Comparison of ENCODE assay signal across 8 mouse cellular contexts in the genomic region with DNA sequence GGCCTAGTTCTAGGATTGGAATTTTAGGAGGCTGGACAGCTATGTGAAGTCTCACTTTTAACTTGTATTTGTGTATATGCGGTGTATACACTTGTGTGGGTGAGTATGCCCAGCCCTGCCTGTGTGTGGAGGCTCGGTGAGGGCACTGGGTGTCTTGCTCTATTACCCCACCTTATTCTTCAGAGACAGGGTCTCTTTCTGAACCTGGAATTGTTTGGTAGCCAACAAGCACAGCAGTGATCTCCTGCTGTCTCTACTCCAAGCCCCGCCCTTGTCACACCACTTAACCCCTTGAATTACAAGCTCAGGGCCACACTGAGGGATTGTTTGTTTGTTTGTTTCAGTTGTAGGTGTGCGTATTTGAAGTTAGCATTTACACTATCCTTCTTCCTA. TPM values are rescaled to one million over a fixed set of nuclear protein-coding genes. Genes with fewer than 3 reads are reported as not detected.
DNase-seq lines count a peak whose midpoint lies in the region; ATAC-seq and TF ChIP-seq lines count a peak whose summit lies in the region.

No protein-coding gene starts in this region.

- H3K4me3 ChIP-seq in liver, adult 2 months (ENCODE audit: insufficient read depth, low read depth, low read length) = peak overlapping the region; percentile 90
- peak overlapping the region; percentile 39 for H3K4me3 ChIP-seq in embryonic facial prominence, embryonic 12.5 days
- H3K4me3 ChIP-seq in intestine, embryonic 16.5 days (ENCODE audit: low read length) = peak overlapping the region; percentile 61
- H3K4me3 ChIP-seq in midbrain, embryonic 15.5 days = peak overlapping the region; percentile 42

- WGBS in liver, adult 2 months = 11% methylated on average over 4 of the region's 4 CpGs
- 53% methylated on average over 4 of the region's 4 CpGs for WGBS in embryonic facial prominence, embryonic 12.5 days
- 46% methylated on average over 4 of the region's 4 CpGs for WGBS in intestine, embryonic 16.5 days
- 67% methylated on average over 4 of the region's 4 CpGs for whole genome bisulfite sequencing in midbrain, embryonic 15.5 days

- peak overlapping the region; percentile 75 for H3K4me2 ChIP-seq in embryonic facial prominence, embryonic 12.5 days (replicated peaks)
- H3K4me2 ChIP-seq in intestine, embryonic 16.5 days (ENCODE audit: low read depth, low read length) = peak overlapping the region; percentile 83
- H3K4me2 ChIP-seq in midbrain, embryonic 15.5 days = peak overlapping the region; percentile 89

- H3K27ac ChIP-seq in liver, adult 2 months (replicated peaks; ENCODE audit: insufficient read depth, low read depth, low read length) = peak overlapping the region; percentile 92
- H3K27ac ChIP-seq in embryonic facial prominence, embryonic 12.5 days = no peak overlapping the region
- peak overlapping the region; percentile 92 for H3K27ac ChIP-seq in intestine, embryonic 16.5 days (ENCODE audit: low read length)
- no peak overlapping the region for H3K27ac ChIP-seq in midbrain, embryonic 15.5 days

- TF ChIP-seq CTCF in liver, adult 2 months (IDR thresholded peaks at IDR 0.05; ENCODE audit: low read depth, low read length) = no peak

- H3K4me1 ChIP-seq in liver, adult 2 months (ENCODE audit: control insufficient read depth, insufficient read depth, low read length) = peaks cover 6% of the 10 kb centered on the region
- peaks cover 15% of the 10 kb centered on the region; the same call in 1 of the 2 replicates for H3K4me1 ChIP-seq in embryonic facial prominence, embryonic 12.5 days
- H3K4me1 ChIP-seq in intestine, embryonic 16.5 days (ENCODE audit: control insufficient read depth, insufficient read depth, low read length) = peaks cover 8% of the 10 kb centered on the region
- peaks cover 18% of the 10 kb centered on the region for H3K4me1 ChIP-seq in midbrain, embryonic 15.5 days

- peak overlapping the region; percentile 91 for H3K9ac ChIP-seq in liver, adult 2 months (ENCODE audit: low read depth, low read length)
- H3K9ac ChIP-seq in embryonic facial prominence, embryonic 12.5 days = no peak overlapping the region
- H3K9ac ChIP-seq in intestine, embryonic 16.5 days (ENCODE audit: low read depth, low read length) = peak overlapping the region; percentile 86
- H3K9ac ChIP-seq in midbrain, embryonic 15.5 days = no peak overlapping the region

- no peak for ATAC-seq in embryonic facial prominence, embryonic 12.5 days (ENCODE audit: insufficient number of reproducible peaks, insufficient read depth, low FRiP score, low TSS enrichment)
- peak; percentile 31 for ATAC-seq in intestine, embryonic 16.5 days
- ATAC-seq in midbrain, embryonic 15.5 days (replicated peaks) = no peak

- H3K27me3 ChIP-seq in liver, adult 2 months (ENCODE audit: control insufficient read depth, insufficient read depth, low read length) = no peaks in the 10 kb centered on the region
- H3K27me3 ChIP-seq in embryonic facial prominence, embryonic 12.5 days = no peaks in the 10 kb centered on the region
- H3K27me3 ChIP-seq in intestine, embryonic 16.5 days (replicated peaks; ENCODE audit: control insufficient read depth, insufficient read depth, low read length) = no peaks in the 10 kb centered on the region
- H3K27me3 ChIP-seq in midbrain, embryonic 15.5 days (replicated peaks) = no peaks in the 10 kb centered on the region

- H3K79me2 ChIP-seq in liver, adult 2 months (ENCODE audit: control insufficient read depth, insufficient read depth, low read length) = peaks cover 4% of the 10 kb centered on the region; the same call in 1 of the 2 replicates

- no peak for TF ChIP-seq POLR2A in liver, adult 2 months (IDR thresholded peaks at IDR 0.05; ENCODE audit: extremely low read depth, insufficient read depth, low read length)

- H3K36me3 ChIP-seq in liver, adult 2 months (ENCODE audit: control insufficient read depth, insufficient read depth, low read length) = peaks cover 10% of the 10 kb centered on the region; the same call in 1 of the 2 replicates
- no peaks in the 10 kb centered on the region for H3K36me3 ChIP-seq in embryonic facial prominence, embryonic 12.5 days
- H3K36me3 ChIP-seq in intestine, embryonic 16.5 days (ENCODE audit: control insufficient read depth, insufficient read depth, low read length) = no peaks in the 10 kb centered on the region
- no peaks in the 10 kb centered on the region for H3K36me3 ChIP-seq in midbrain, embryonic 15.5 days (replicated peaks)

- H3K9me3 ChIP-seq in embryonic facial prominence, embryonic 12.5 days = no peaks in the 10 kb centered on the region
- no peaks in the 10 kb centered on the region for H3K9me3 ChIP-seq in intestine, embryonic 16.5 days (ENCODE audit: control insufficient read depth, low read length)
- no peaks in the 10 kb centered on the region for H3K9me3 ChIP-seq in midbrain, embryonic 15.5 days

- peak; percentile 61 for DNase-seq in liver, adult 2 months (ENCODE audit: extremely low read depth, low read depth, low spot score)
- DNase-seq in liver = no peak
- no peak for DNase-seq in right cerebral cortex, adult 2 months (ENCODE audit: low spot score in 2 of 2)
- no peak for DNase-seq in right cerebral cortex, postnatal 25 days
- DNase-seq in cerebellum, adult 9-10 months = no peak

RNA-seq across cellular contexts. Expression of a gene that starts 0.4 kb away (rescaled TPM):
- 15.0 and 16.5 TPM in 2 replicates for total RNA-seq in liver, adult 2 months (2014; rRNA removed)
- 18.2 and 19.0 TPM in 2 replicates for polyA plus RNA-seq in liver, adult 2 months (2012; rRNA removed)
- polyA plus RNA-seq in embryonic facial prominence, embryonic 12.5 days (2016; fragmentation: Nextera tagmentation; extraction: Ambion mirVana) = 2.2 and 2.5 TPM in 2 replicates
- 13.3 and 14.4 TPM in 2 replicates for polyA plus RNA-seq in intestine, embryonic 16.5 days (2015; fragmentation: Nextera tagmentation; extraction: Ambion mirVana)
- 6.3 TPM in 2 replicates for polyA plus RNA-seq in midbrain, embryonic 15.5 days (2015; fragmentation: Nextera tagmentation; extraction: Ambion mirVana)

RNA-seq across cellular contexts. Expression of a gene that starts 4.8 kb away (rescaled TPM):
- 0.47 and 0.65 TPM in 2 replicates for total RNA-seq in liver, adult 2 months (2014; rRNA removed)
- polyA plus RNA-seq in liver, adult 2 months (2012; rRNA removed) = 0.60 and 0.87 TPM in 2 replicates
- 1.8 and 3.1 TPM in 2 replicates for polyA plus RNA-seq in embryonic facial prominence, embryonic 12.5 days (2016; fragmentation: Nextera tagmentation; extraction: Ambion mirVana)
- 2.0 and 2.3 TPM in 2 replicates for polyA plus RNA-seq in intestine, embryonic 16.5 days (2015; fragmentation: Nextera tagmentation; extraction: Ambion mirVana)
- polyA plus RNA-seq in midbrain, embryonic 15.5 days (2015; fragmentation: Nextera tagmentation; extraction: Ambion mirVana) = 1.4 and 2.3 TPM in 2 replicates

RNA-seq across cellular contexts. Expression of a gene that starts 16.7 kb away (rescaled TPM):
- 1.5 and 2.0 TPM in 2 replicates for total RNA-seq in liver, adult 2 months (2014; rRNA removed)
- 3.8 and 5.5 TPM in 2 replicates for polyA plus RNA-seq in liver, adult 2 months (2012; rRNA removed)
- polyA plus RNA-seq in embryonic facial prominence, embryonic 12.5 days (2016; fragmentation: Nextera tagmentation; extraction: Ambion mirVana) = 4.9 and 5.1 TPM in 2 replicates
- 5.0 and 5.9 TPM in 2 replicates for polyA plus RNA-seq in intestine, embryonic 16.5 days (2015; fragmentation: Nextera tagmentation; extraction: Ambion mirVana)
- polyA plus RNA-seq in midbrain, embryonic 15.5 days (2015; fragmentation: Nextera tagmentation; extraction: Ambion mirVana) = 15.5 and 16.5 TPM in 2 replicates

RNA-seq across cellular contexts. Expression of a gene that starts 40.4 kb away (rescaled TPM):
- total RNA-seq in liver, adult 2 months (2014; rRNA removed) = 43.0 and 44.0 TPM in 2 replicates
- 69.8 and 72.4 TPM in 2 replicates for polyA plus RNA-seq in liver, adult 2 months (2012; rRNA removed)
- 191 and 206 TPM in 2 replicates for polyA plus RNA-seq in embryonic facial prominence, embryonic 12.5 days (2016; fragmentation: Nextera tagmentation; extraction: Ambion mirVana)
- 267 and 284 TPM in 2 replicates for polyA plus RNA-seq in intestine, embryonic 16.5 days (2015; fragmentation: Nextera tagmentation; extraction: Ambion mirVana)
- polyA plus RNA-seq in midbrain, embryonic 15.5 days (2015; fragmentation: Nextera tagmentation; extraction: Ambion mirVana) = 129 and 131 TPM in 2 replicates

RNA-seq across cellular contexts. Expression of a gene that starts 40.5 kb away (rescaled TPM):
- 2.4 and 4.6 TPM in 2 replicates for total RNA-seq in liver, adult 2 months (2014; rRNA removed)
- 3.5 and 5.3 TPM in 2 replicates for polyA plus RNA-seq in liver, adult 2 months (2012; rRNA removed)
- polyA plus RNA-seq in embryonic facial prominence, embryonic 12.5 days (2016; fragmentation: Nextera tagmentation; extraction: Ambion mirVana) = 186 and 191 TPM in 2 replicates
- 67.8 and 78.0 TPM in 2 replicates for polyA plus RNA-seq in intestine, embryonic 16.5 days (2015; fragmentation: Nextera tagmentation; extraction: Ambion mirVana)
- 58.3 and 58.6 TPM in 2 replicates for polyA plus RNA-seq in midbrain, embryonic 15.5 days (2015; fragmentation: Nextera tagmentation; extraction: Ambion mirVana)

Comparison
In these comparisons a context has a peak if more than half of its experiments do, and no peak if none do; other contexts are left out.
1. H3K27ac ChIP-seq: peak in liver, adult 2 months (single experiment) and intestine, embryonic 16.5 days (single experiment); none in embryonic facial prominence, embryonic 12.5 days (single experiment) and midbrain, embryonic 15.5 days (single experiment).
2. H3K4me3 ChIP-seq: peak in every context shown above with its lines; median percentile 90 in liver, adult 2 months; 61 in intestine, embryonic 16.5 days; 42 in midbrain, embryonic 15.5 days; 39 in embryonic facial prominence, embryonic 12.5 days.
3. H3K9ac ChIP-seq: peak in liver, adult 2 months (single experiment) and intestine, embryonic 16.5 days (single experiment); none in embryonic facial prominence, embryonic 12.5 days (single experiment) and midbrain, embryonic 15.5 days (single experiment).
4. Peak in every context shown above with its lines, with median percentiles within 50 percentile points of each other: H3K4me2 ChIP-seq.